Mouse (Mus musculus): Measurements from ENCODE around the gene Tbce.

- TF ChIP-seq CTCF (IDR thresholded peaks at IDR 0.05; ENCODE audit: control insufficient read depth, insufficient read depth, insufficient replicate concordance, low read depth, low read length) (no peak), POLR2A (IDR thresholded peaks at IDR 0.05; ENCODE audit: control insufficient read depth, low read depth, low read length) (no peak)
Observed at GRCm38 (mm10) chr13:13956686-13957085, 82.8 kb downstream of the Tbce start.

All from testis, adult 2 months (tissue).